ENCODE assay signal across 27 mouse cellular contexts in genomic region chr17:25786781-25787504, GRCm38 (mm10). TPM values are rescaled to one million over a fixed set of nuclear protein-coding genes. Genes with fewer than 3 reads are reported as not detected.
"Had no signal": no experiment of that assay in that cellular context is flagged by ENCODE, and none has a peak within 500 bp of the region (broad histone marks: within the 10 kb centered on the region; RNA-seq: fewer than 3 reads in every experiment).

No protein-coding gene starts in this region.

- H3K4me2 ChIP-seq: limb, embryonic 12.5 days; limb, embryonic 15.5 days; liver, embryonic 11.5 days; lung, embryonic 14.5 days; midbrain, embryonic 12.5 days; midbrain, embryonic 15.5 days; neural tube, embryonic 13.5 days had no signal

- H3K27me3 ChIP-seq: limb, embryonic 12.5 days; limb, embryonic 15.5 days; midbrain, embryonic 12.5 days; midbrain, embryonic 15.5 days; neural tube, embryonic 13.5 days had no signal

- ATAC-seq: liver, postnatal 0 days; lung, postnatal 0 days; midbrain, embryonic 15.5 days had no signal

- DNase-seq: kidney, postnatal 14 days; layer of hippocampus, adult 9-11 months; liver, postnatal 0 days; lung, embryonic 14.5 days; retina, postnatal 1 day; right cerebral cortex, postnatal 25 days; spleen, adult 18-20 months; thymus, adult 18-20 months; thymus, postnatal 36 days had no signal

- H3K9ac ChIP-seq: limb, embryonic 12.5 days; limb, embryonic 15.5 days; liver, embryonic 14.5 days; liver, postnatal 0 days; lung, embryonic 14.5 days; midbrain, embryonic 12.5 days; midbrain, embryonic 15.5 days; neural tube, embryonic 13.5 days had no signal

- H3K4me3 ChIP-seq: layer of hippocampus, adult 2 months; left cerebral cortex, adult 2 months; limb, embryonic 12.5 days; limb, embryonic 15.5 days; midbrain, embryonic 12.5 days; midbrain, embryonic 15.5 days; neural tube, embryonic 13.5 days had no signal

- H3K9me3 ChIP-seq: limb, embryonic 12.5 days; limb, embryonic 15.5 days; midbrain, embryonic 12.5 days; midbrain, embryonic 15.5 days; neural tube, embryonic 13.5 days had no signal

- H3K27ac ChIP-seq: left cerebral cortex, adult 2 months; limb, embryonic 12.5 days; limb, embryonic 15.5 days; liver, embryonic 14.5 days; macrophage; midbrain, embryonic 12.5 days; midbrain, embryonic 15.5 days; neural tube, embryonic 13.5 days had no signal

RNA-seq across cellular contexts. Expression of gene Ccdc78, which starts 0.6 kb away (rescaled TPM):
- total RNA-seq: layer of hippocampus, postnatal 25 days; left cerebral cortex, adult 2 months; left cerebral cortex, postnatal 36 days; megakaryocyte, adult 5-6 weeks; neutrophil, adult 5-6 weeks had no signal
- polyA plus RNA-seq: liver, postnatal 0 days; macrophage had no signal

RNA-seq across cellular contexts. Expression of gene AC134908.4, which starts 8.5 kb away (rescaled TPM):
- total RNA-seq: neutrophil, adult 5-6 weeks had no signal
- polyA plus RNA-seq: limb, embryonic 12.5 days; liver, embryonic 11.5 days; liver, embryonic 14.5 days; liver, postnatal 0 days; lung, embryonic 14.5 days; lung, postnatal 0 days; macrophage; midbrain, embryonic 12.5 days; stomach, embryonic 16.5 days; testis, adult 2 months; urinary bladder, adult 2 months had no signal
